Mouse (Mus musculus) embryonic facial prominence, embryonic 10.5 days (tissue): Measurements from ENCODE around the gene Mov10. TPM values are rescaled to one million over a fixed set of nuclear protein-coding genes. Genes with fewer than 3 reads are reported as not detected.
"Not testable (repeated sequence)": the region's sequence is repeated elsewhere in the genome, so short reads cannot be mapped to it uniquely, and the experiment has no call there.

ENCODE experiments used
- DNase-seq: peaks from one replicate; pipeline ENCODE4 v3.0.0-alpha.2; 2017; ENCODE audit warnings: low spot score
- H3K27ac ChIP-seq: fragments of 300-500 bp; sonication (generic); replicated peaks from 2 replicates; pipeline ENCODE4 v1.5.1; 2016; ENCODE audit warnings: mild to moderate bottlenecking
- H3K27me3 ChIP-seq: fragments of 300-500 bp; sonication (generic); replicated peaks from 2 replicates; pipeline ENCODE4 v1.6.1; 2016; ENCODE audit warnings: low read depth, mild to moderate bottlenecking; ENCODE audit not compliant: poor library complexity, severe bottlenecking
- H3K36me3 ChIP-seq: fragments of 300-500 bp; sonication (generic); replicated peaks from 2 replicates; pipeline ENCODE4 v1.6.1; 2016; ENCODE audit warnings: mild to moderate bottlenecking, moderate library complexity
- H3K4me1 ChIP-seq: fragments of 300-500 bp; sonication (generic); 2 replicates; pipeline ENCODE4 v1.6.1; 2016
- H3K4me3 ChIP-seq: fragments of 300-500 bp; sonication (generic); 2 replicates; pipeline ENCODE4 v1.5.1; 2016; ENCODE audit warnings: mild to moderate bottlenecking, moderate library complexity
- H3K9me3 ChIP-seq: fragments of 300-500 bp; sonication (generic); 2 replicates; pipeline ENCODE4 v1.6.1; 2016; ENCODE audit warnings: mild to moderate bottlenecking
- WGBS: fragments of 180-500 bp; shearing (Covaris S2); methylation state at CpG from one replicate; pipeline ENCODE4 v1.1.7; 2016; 5-methylcytosine and 5-hydroxymethylcytosine counted together
- polyA plus RNA-seq: library from polyadenylated mRNA; unstranded; fragments of >200 nt; fragmentation: Nextera tagmentation; extraction: Ambion mirVana; gene quantifications from 2 replicates; pipeline ENCODE4 v1.2.1, GENCODE M21; 2016

Mov10 gene
- polyA plus RNA-seq, 1 experiment from 2014 or later = 46.4 TPM

GRCm38 (mm10) chr3:104822413-104822812 lies 4.0 kb upstream of the Mov10 start:
- H3K27me3 ChIP-seq = no peaks in the 10 kb centered on the region
- DNase-seq = no peak
- peaks cover 42% of the 10 kb centered on the region for H3K36me3 ChIP-seq
- WGBS = 76% methylated on average over 3 of the region's 3 CpGs
- peaks cover 15% of the 10 kb centered on the region for H3K4me1 ChIP-seq
- no peak overlapping the region for H3K27ac ChIP-seq
- no peaks in the 10 kb centered on the region for H3K9me3 ChIP-seq
- H3K4me3 ChIP-seq = no peak overlapping the region

GRCm38 (mm10) chr3:104820426-104820825 lies 2.1 kb upstream of the Mov10 start:
- Histone ChIP-seq H3K27ac (no peak overlapping the region), H3K9me3 (no peaks in the 10 kb centered on the region), H3K27me3 (no peaks in the 10 kb centered on the region), H3K36me3 (peaks cover 23% of the 10 kb centered on the region), H3K4me3 (no peak overlapping the region), H3K4me1 (peaks cover 27% of the 10 kb centered on the region)
- no peak for DNase-seq
- 58% methylated on average over 1 of the region's 1 CpGs for WGBS

GRCm38 (mm10) chr3:104818749-104819134 lies 379 bp upstream of the Mov10 start:
- peaks cover 18% of the 10 kb centered on the region for H3K36me3 ChIP-seq
- peak overlapping the region; percentile 91 for H3K4me3 ChIP-seq
- no peaks in the 10 kb centered on the region for H3K9me3 ChIP-seq
- no peak for DNase-seq
- 6% methylated on average over 3 of the region's 3 CpGs for WGBS
- H3K27me3 ChIP-seq = no peaks in the 10 kb centered on the region
- H3K4me1 ChIP-seq = peaks cover 27% of the 10 kb centered on the region
- H3K27ac ChIP-seq = peak overlapping the region; percentile 95

- DNase-seq = peak; percentile 78
- no peaks in the 10 kb centered on the region for H3K9me3 ChIP-seq
- no peaks in the 10 kb centered on the region for H3K27me3 ChIP-seq
- peaks cover 15% of the 10 kb centered on the region for H3K36me3 ChIP-seq
- peaks cover 27% of the 10 kb centered on the region for H3K4me1 ChIP-seq
- H3K4me3 ChIP-seq = peak overlapping the region; percentile 91
- peak overlapping the region; percentile 95 for H3K27ac ChIP-seq
- under 1% methylated on average over 46 of the region's 46 CpGs for WGBS
These were observed 827 bp downstream of the Mov10 start for GRCm38 (mm10) chr3:104817481-104817990.

GRCm38 (mm10) chr3:104816130-104816529 lies 2.2 kb downstream of the Mov10 start:
- 94% methylated on average over 7 of the region's 7 CpGs for WGBS
- no peak overlapping the region for H3K4me3 ChIP-seq
- DNase-seq = no peak
- H3K27ac ChIP-seq = no peak overlapping the region
- H3K27me3 ChIP-seq = no peaks in the 10 kb centered on the region
- peaks cover 27% of the 10 kb centered on the region for H3K4me1 ChIP-seq
- H3K36me3 ChIP-seq = peaks cover 8% of the 10 kb centered on the region
- no peaks in the 10 kb centered on the region for H3K9me3 ChIP-seq

- Histone ChIP-seq H3K27me3 (no peaks in the 10 kb centered on the region), H3K9me3 (no peaks in the 10 kb centered on the region), H3K4me3 (no peak overlapping the region), H3K27ac (no peak overlapping the region), H3K36me3 (peaks cover under 1% of the 10 kb centered on the region), H3K4me1 (peaks cover 27% of the 10 kb centered on the region)
- no peak for DNase-seq
- WGBS = 85% methylated on average over 2 of the region's 2 CpGs
These were observed 3.0 kb downstream of the Mov10 start for GRCm38 (mm10) chr3:104815346-104815745.

GRCm38 (mm10) chr3:104814746-104815145 lies 3.6 kb downstream of the Mov10 start:
- WGBS = 96% methylated on average over 1 of the region's 1 CpGs
- no peak for DNase-seq
- no peak overlapping the region for H3K4me3 ChIP-seq
- no peak overlapping the region for H3K27ac ChIP-seq
- no peaks in the 10 kb centered on the region for H3K27me3 ChIP-seq
- H3K4me1 ChIP-seq = peaks cover 27% of the 10 kb centered on the region
- no peaks in the 10 kb centered on the region for H3K9me3 ChIP-seq
- no peaks in the 10 kb centered on the region; the same call in 1 of the 2 replicates for H3K36me3 ChIP-seq

- H3K4me1 ChIP-seq = peaks cover 17% of the 10 kb centered on the region
- H3K4me3 ChIP-seq, DNase-seq, H3K36me3 ChIP-seq, H3K27me3 ChIP-seq, H3K27ac ChIP-seq, H3K9me3 ChIP-seq: not testable (repeated sequence)
- WGBS = 90% methylated on average over 7 of the region's 7 CpGs
These were observed 5.1 kb downstream of the Mov10 start for GRCm38 (mm10) chr3:104813227-104813626.

- no peaks in the 10 kb centered on the region for H3K27me3 ChIP-seq
- DNase-seq = no peak
- no peak overlapping the region for H3K27ac ChIP-seq
- no peaks in the 10 kb centered on the region; the same call in 1 of the 2 replicates for H3K36me3 ChIP-seq
- H3K9me3 ChIP-seq = no peaks in the 10 kb centered on the region
- H3K4me3 ChIP-seq = no peak overlapping the region
- H3K4me1 ChIP-seq = peaks cover 10% of the 10 kb centered on the region
- 83% methylated on average over 4 of the region's 4 CpGs for WGBS
These were observed 6.1 kb downstream of the Mov10 start for GRCm38 (mm10) chr3:104812254-104812653.

- Histone ChIP-seq H3K9me3 (no peaks in the 10 kb centered on the region), H3K27me3 (no peaks in the 10 kb centered on the region), H3K4me1 (peaks cover 5% of the 10 kb centered on the region), H3K36me3 (no peaks in the 10 kb centered on the region; the same call in 1 of the 2 replicates), H3K4me3 (no peak overlapping the region), H3K27ac (no peak overlapping the region)
- WGBS = 23% methylated on average over 3 of the region's 3 CpGs
- DNase-seq = no peak
These were observed 6.6 kb downstream of the Mov10 start for GRCm38 (mm10) chr3:104811752-104812151.

- Histone ChIP-seq H3K36me3 (peaks cover 48% of the 10 kb centered on the region), H3K4me3 (no peak overlapping the region), H3K27ac (no peak overlapping the region), H3K4me1 (0 out of 2 replicates have a peak, but pooled peaks cover 2% of the 10 kb centered on the region), H3K27me3 (no peaks in the 10 kb centered on the region), H3K9me3 (no peaks in the 10 kb centered on the region)
- no peak for DNase-seq
- WGBS = 79% methylated on average over 9 of the region's 9 CpGs
These were observed 12.8 kb downstream of the Mov10 start for GRCm38 (mm10) chr3:104805539-104805938.

- H3K27ac ChIP-seq = no peak overlapping the region
- no peak overlapping the region for H3K4me3 ChIP-seq
- WGBS = 90% methylated on average over 10 of the region's 10 CpGs
- no peaks in the 10 kb centered on the region for H3K27me3 ChIP-seq
- peaks cover 60% of the 10 kb centered on the region for H3K36me3 ChIP-seq
- no peaks in the 10 kb centered on the region for H3K9me3 ChIP-seq
- no peak for DNase-seq
- 0 out of 2 replicates have a peak, but pooled peaks cover 2% of the 10 kb centered on the region for H3K4me1 ChIP-seq
These were observed 14.1 kb downstream of the Mov10 start for GRCm38 (mm10) chr3:104804312-104804711.

GRCm38 (mm10) chr3:104801481-104801880 lies 16.9 kb downstream of the Mov10 start:
- H3K9me3 ChIP-seq = no peaks in the 10 kb centered on the region
- H3K4me1 ChIP-seq = 0 out of 2 replicates have a peak, but pooled peaks cover 2% of the 10 kb centered on the region
- H3K36me3 ChIP-seq = peaks cover 81% of the 10 kb centered on the region
- H3K4me3 ChIP-seq = no peak overlapping the region
- no peak overlapping the region for H3K27ac ChIP-seq
- 89% methylated on average over 6 of the region's 6 CpGs for WGBS
- no peak for DNase-seq
- H3K27me3 ChIP-seq = no peaks in the 10 kb centered on the region
